Mouse (Mus musculus): ENCODE measurements at regions not wholly inside any gene's neighbourhood (a gene's known extent, or its start where the extent isn't known, plus 50 kb on each side); places are given as distances from the start of the nearest gene placed in this dataset.
"Not testable (repeated sequence)": the region's sequence is repeated elsewhere in the genome, so short reads cannot be mapped to it uniquely, and the experiment has no call there.

DNA sequence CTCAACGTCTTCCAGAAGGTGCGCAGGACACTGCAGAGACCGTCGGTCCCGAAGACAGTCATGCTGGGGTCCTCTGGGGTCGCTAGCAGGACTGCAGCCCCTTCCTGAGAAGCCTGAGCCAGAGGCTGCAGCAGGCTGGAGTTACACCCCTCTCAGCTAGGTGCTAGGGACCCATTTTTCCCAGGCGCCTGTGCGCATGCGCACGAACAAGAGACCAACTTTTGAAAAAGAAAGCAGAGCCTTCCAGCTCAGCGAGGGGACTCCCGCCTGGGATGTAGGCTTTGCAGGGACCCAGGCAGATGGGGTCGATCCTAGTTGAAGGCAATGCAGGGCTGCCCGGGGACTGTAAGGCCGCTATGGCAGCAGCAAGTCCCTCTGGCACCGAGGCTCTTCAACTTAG is 104.7 kb upstream of the Atg7 start:
- DNase-seq (ENCODE audit: low read depth in 2 of 2, low spot score in 2 of 2), result not testable (repeated sequence)

GRCm38 (mm10) chr6:114550096-114550669 is 92.7 kb upstream of the Atg7 start:
- not testable (repeated sequence) for DNase-seq (ENCODE audit: low read depth in 2 of 2, low spot score in 2 of 2)

DNA sequence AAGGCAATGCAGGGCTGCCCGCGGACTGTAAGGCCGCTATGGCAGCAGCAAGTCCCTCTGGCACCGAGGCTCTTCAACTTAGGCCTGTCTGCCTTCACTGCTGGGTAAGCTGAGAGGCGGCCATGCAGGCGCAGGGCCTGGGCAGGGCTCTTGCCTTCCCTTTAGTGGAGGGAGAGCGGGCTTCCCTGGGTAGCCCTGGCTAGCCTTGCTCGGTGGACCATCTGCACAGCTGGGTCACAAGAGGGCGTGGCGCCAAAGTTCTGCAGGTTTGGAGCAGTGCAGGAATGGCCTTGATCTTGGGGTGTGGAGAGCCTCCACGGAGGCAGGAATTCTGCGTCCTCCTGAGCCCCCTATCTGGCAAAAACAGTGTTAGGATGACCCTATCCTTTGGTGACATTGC is 89.8 kb upstream of the Atg7 start:
- peak in 1 of 2 experiments; percentile 1 for DNase-seq (ENCODE audit: low read depth in 2 of 2, low spot score in 2 of 2)

- not testable (repeated sequence) for DNase-seq (ENCODE audit: low read depth in 2 of 2, low spot score in 2 of 2)
Measured at GRCm38 (mm10) chr6:114555186-114555585, 87.7 kb upstream of the Atg7 start.

GRCm38 (mm10) chr6:114577319-114577718 is 65.6 kb upstream of the Atg7 start:
- DNase-seq (ENCODE audit: low read depth in 2 of 2, low spot score in 2 of 2), result peak in 1 of 2 experiments; percentile 1

Data from CD8-positive naive resting alpha-beta T cell, adult 2 months (primary cell).